7 mouse cellular contexts compared by ENCODE assay signal in the genomic region with DNA sequence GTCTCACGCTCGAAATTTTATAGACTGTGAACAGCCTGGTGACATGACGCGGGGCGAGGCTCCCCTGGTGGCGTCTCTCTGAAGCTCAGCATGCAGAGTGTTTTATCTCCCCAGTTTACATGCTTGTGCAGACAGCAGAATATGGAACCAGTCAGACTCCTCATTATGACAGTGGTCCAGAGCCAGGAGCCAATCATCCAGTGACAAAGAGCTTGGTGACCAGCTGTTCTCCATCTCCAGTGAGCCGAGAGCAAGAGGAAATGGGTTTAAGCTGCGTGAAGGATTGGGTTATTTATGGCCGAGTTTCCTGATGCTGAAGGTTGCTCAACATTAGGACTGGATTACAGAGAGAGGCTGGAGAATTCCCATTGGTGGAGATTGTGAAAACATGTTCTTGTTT. TPM values are rescaled to one million over a fixed set of nuclear protein-coding genes. Genes with fewer than 3 reads are reported as not detected.
DNase-seq lines count a peak whose midpoint lies in the region; ATAC-seq and TF ChIP-seq lines count a peak whose summit lies in the region.

No protein-coding gene starts in this region.

- H3K4me3 ChIP-seq in forebrain, embryonic 16.5 days (replicated peaks; ENCODE audit: low read length) = no peak overlapping the region
- no peak overlapping the region for H3K4me3 ChIP-seq in intestine, embryonic 15.5 days (replicated peaks)
- no peak overlapping the region for H3K4me3 ChIP-seq in stomach, postnatal 0 days (ENCODE audit: low read depth, low read length)

- TF ChIP-seq CTCF in stomach, postnatal 0 days (IDR thresholded peaks at IDR 0.05; ENCODE audit: low read depth) = peak; percentile 66

- peak; percentile 21 for DNase-seq in right cerebral cortex, postnatal 4 days
- no peak for DNase-seq in right cerebral cortex, adult 18-20 months
- DNase-seq in lung, postnatal 14 days = peak; percentile 30
- DNase-seq in stomach, postnatal 0 days (ENCODE audit: low spot score) = no peak
- DNase-seq in thymus, postnatal 0 days (ENCODE audit: low spot score) = no peak

- no peak for TF ChIP-seq EP300 in stomach, postnatal 0 days (optimal IDR thresholded peaks at IDR 0.05)

- no peaks in the 10 kb centered on the region for H3K36me3 ChIP-seq in forebrain, embryonic 16.5 days (ENCODE audit: control insufficient read depth, insufficient read depth)
- no peaks in the 10 kb centered on the region for H3K36me3 ChIP-seq in intestine, embryonic 15.5 days
- no peaks in the 10 kb centered on the region for H3K36me3 ChIP-seq in stomach, postnatal 0 days (ENCODE audit: control insufficient read depth, insufficient read depth, low read length)

- H3K9me3 ChIP-seq in forebrain, embryonic 16.5 days (ENCODE audit: control insufficient read depth, low read length) = no peaks in the 10 kb centered on the region
- no peaks in the 10 kb centered on the region for H3K9me3 ChIP-seq in intestine, embryonic 15.5 days
- no peaks in the 10 kb centered on the region for H3K9me3 ChIP-seq in stomach, postnatal 0 days (ENCODE audit: control insufficient read depth, low read length)

- ATAC-seq in forebrain, embryonic 16.5 days = peak; percentile 50; the same call in 1 of the 2 replicates
- ATAC-seq in intestine, embryonic 15.5 days = peak; percentile 68
- peak; percentile 83 for ATAC-seq in stomach, postnatal 0 days (ENCODE audit: low FRiP score, low TSS enrichment)

- H3K4me2 ChIP-seq in forebrain, embryonic 16.5 days (ENCODE audit: low read length) = no peak overlapping the region
- H3K4me2 ChIP-seq in intestine, embryonic 15.5 days (replicated peaks) = peak overlapping the region; percentile 5; the same call in 1 of the 2 replicates
- H3K4me2 ChIP-seq in stomach, postnatal 0 days (replicated peaks; ENCODE audit: low read depth) = 0 out of 2 replicates have a peak overlapping the region, but pooled peaks have one; percentile 11

- H3K9ac ChIP-seq in forebrain, embryonic 16.5 days (replicated peaks; ENCODE audit: low read depth, low read length) = no peak overlapping the region
- H3K9ac ChIP-seq in intestine, embryonic 15.5 days = no peak overlapping the region
- no peak overlapping the region for H3K9ac ChIP-seq in stomach, postnatal 0 days (ENCODE audit: low read length)

- WGBS in forebrain, embryonic 16.5 days = 47% methylated on average over 9 of the region's 9 CpGs
- 46% methylated on average over 9 of the region's 9 CpGs for WGBS in intestine, embryonic 15.5 days
- 47% methylated on average over 9 of the region's 9 CpGs for WGBS in stomach, postnatal 0 days

- no peaks in the 10 kb centered on the region for H3K27me3 ChIP-seq in forebrain, embryonic 16.5 days (replicated peaks; ENCODE audit: control insufficient read depth, insufficient read depth, low read length)
- H3K27me3 ChIP-seq in intestine, embryonic 15.5 days (replicated peaks) = no peaks in the 10 kb centered on the region
- no peaks in the 10 kb centered on the region for H3K27me3 ChIP-seq in stomach, postnatal 0 days (ENCODE audit: control insufficient read depth, insufficient read depth, low read length)

- no peak overlapping the region for H3K27ac ChIP-seq in forebrain, embryonic 16.5 days (ENCODE audit: low read length)
- H3K27ac ChIP-seq in intestine, embryonic 15.5 days = no peak overlapping the region
- 0 out of 2 replicates have a peak overlapping the region, but pooled peaks have one; percentile 18 for H3K27ac ChIP-seq in stomach, postnatal 0 days (replicated peaks)

- H3K4me1 ChIP-seq in forebrain, embryonic 16.5 days (replicated peaks; ENCODE audit: control insufficient read depth, insufficient read depth, low read length) = no peaks in the 10 kb centered on the region
- 0 out of 2 replicates have a peak, but pooled peaks cover 7% of the 10 kb centered on the region for H3K4me1 ChIP-seq in intestine, embryonic 15.5 days (replicated peaks)
- no peaks in the 10 kb centered on the region for H3K4me1 ChIP-seq in stomach, postnatal 0 days (replicated peaks; ENCODE audit: control insufficient read depth, insufficient read depth)

RNA-seq across cellular contexts. Expression of a gene that starts 28.1 kb away (rescaled TPM):
- 0.43 and 0.89 TPM in 2 replicates for polyA plus RNA-seq in forebrain, embryonic 16.5 days (2015; fragmentation: Nextera tagmentation; extraction: Ambion mirVana)
- polyA plus RNA-seq in intestine, embryonic 15.5 days (2015; fragmentation: Nextera tagmentation; extraction: Ambion mirVana) = 35.9 and 37.9 TPM in 2 replicates
- polyA plus RNA-seq in stomach, postnatal 0 days (2015; fragmentation: Nextera tagmentation; extraction: Ambion mirVana) = 20.3 and 20.5 TPM in 2 replicates
- polyA plus RNA-seq in thymus, postnatal 0 days (2015; fragmentation: Nextera tagmentation; extraction: Ambion mirVana) = 0.12 and 0.29 TPM in 2 replicates

Comparison
In these comparisons a context has a peak if more than half of its experiments do, and no peak if none do; other contexts are left out.
1. DNase-seq: peak in right cerebral cortex, postnatal 4 days (single experiment) and lung, postnatal 14 days (single experiment); none in right cerebral cortex, adult 18-20 months (single experiment), stomach, postnatal 0 days (single experiment) and thymus, postnatal 0 days (single experiment).
2. RNA of a gene that starts 28.1 kb away (polyA plus RNA-seq): 35.9 to 37.9 TPM in intestine, embryonic 15.5 days and 20.3 to 20.5 TPM in stomach, postnatal 0 days; 0.43 to 0.89 TPM in forebrain, embryonic 16.5 days and 0.12 to 0.29 TPM in thymus, postnatal 0 days; every median in the first group is over 10 times any median in the second.
3. Peak in every context shown above with its lines, with median percentiles within 50 percentile points of each other: ATAC-seq.